In the genomic region with DNA sequence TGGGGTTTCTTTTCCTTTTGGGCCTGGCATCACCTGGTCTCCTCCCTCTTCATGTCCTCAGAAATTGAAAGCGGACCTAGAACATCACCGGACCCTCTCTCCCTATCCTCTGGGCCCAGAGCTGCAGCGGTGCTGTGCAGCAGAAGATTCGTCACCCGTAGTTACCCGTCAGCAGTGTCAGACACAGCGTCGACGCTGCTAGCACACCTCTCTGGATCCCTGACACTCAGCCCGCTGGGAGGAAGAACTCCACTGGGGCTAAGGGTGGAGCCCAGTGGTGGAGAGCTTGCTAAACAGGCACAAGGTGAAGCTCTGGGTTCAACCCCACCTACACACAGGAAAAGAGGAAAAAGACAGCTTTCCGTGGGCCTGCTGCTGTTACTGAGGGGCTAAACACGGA, we compare ENCODE assay signal across 24 mouse cellular contexts.
"Had no signal": no experiment of that assay in that cellular context is flagged by ENCODE, and none has a peak within 500 bp of the region (broad histone marks: within the 10 kb centered on the region; RNA-seq: fewer than 3 reads in every experiment).

No protein-coding gene starts in this region.

- DNase-seq: kidney, postnatal 25 days; layer of hippocampus, postnatal 36 days; left cerebral cortex, postnatal 4 days; liver, postnatal 0 days; lung, embryonic 14.5 days; lung, postnatal 36 days; retina, postnatal 1 day; right cerebral cortex, postnatal 25 days; spleen, adult 18-20 months; thymus, adult 2 months; thymus, postnatal 14 days; thymus, postnatal 4 days had no signal

- H3K4me3 ChIP-seq: layer of hippocampus, adult 2 months; left cerebral cortex, adult 2 months; limb, embryonic 12.5 days; limb, embryonic 15.5 days; megakaryocyte, embryonic 14.5 days; midbrain, embryonic 10.5 days; midbrain, embryonic 13.5 days; myocyte; neural tube, embryonic 13.5 days; stomach, embryonic 15.5 days had no signal

- H3K36me3 ChIP-seq: limb, embryonic 12.5 days; limb, embryonic 15.5 days; midbrain, embryonic 10.5 days; midbrain, embryonic 13.5 days; neural tube, embryonic 13.5 days; stomach, embryonic 15.5 days had no signal

- H3K27ac ChIP-seq: kidney, postnatal 0 days; layer of hippocampus, adult 2 months; left cerebral cortex, adult 2 months; limb, embryonic 12.5 days; limb, embryonic 15.5 days; liver, embryonic 14.5 days; midbrain, embryonic 10.5 days; midbrain, embryonic 13.5 days; neural tube, embryonic 13.5 days; stomach, embryonic 15.5 days had no signal

- H3K9ac ChIP-seq: limb, embryonic 12.5 days; limb, embryonic 15.5 days; liver, embryonic 14.5 days; liver, postnatal 0 days; lung, embryonic 14.5 days; midbrain, embryonic 13.5 days; neural tube, embryonic 13.5 days; stomach, embryonic 15.5 days had no signal

- H3K4me1 ChIP-seq: limb, embryonic 12.5 days; limb, embryonic 15.5 days; megakaryocyte, embryonic 14.5 days; midbrain, embryonic 10.5 days; midbrain, embryonic 13.5 days; neural tube, embryonic 13.5 days; stomach, embryonic 15.5 days had no signal

- H3K27me3 ChIP-seq: limb, embryonic 12.5 days; limb, embryonic 15.5 days; megakaryocyte, embryonic 14.5 days; midbrain, embryonic 13.5 days; neural tube, embryonic 13.5 days; stomach, embryonic 15.5 days had no signal
